Mouse (Mus musculus) erythroblast, embryonic 14.5 days (primary cell): ENCODE measurements around the gene Umps.

ENCODE experiments used
- GATA1 ChIP-seq: IDR thresholded peaks from 2 replicates; pipeline ENCODE4 v1.6.1; 2012; ENCODE audit warnings: low read length, inconsistent platforms, mixed read lengths
- TAL1 ChIP-seq: IDR thresholded peaks from 3 replicates; pipeline ENCODE4 v1.6.1; 2012; ENCODE audit warnings: low read length, inconsistent platforms, mixed read lengths

DNA sequence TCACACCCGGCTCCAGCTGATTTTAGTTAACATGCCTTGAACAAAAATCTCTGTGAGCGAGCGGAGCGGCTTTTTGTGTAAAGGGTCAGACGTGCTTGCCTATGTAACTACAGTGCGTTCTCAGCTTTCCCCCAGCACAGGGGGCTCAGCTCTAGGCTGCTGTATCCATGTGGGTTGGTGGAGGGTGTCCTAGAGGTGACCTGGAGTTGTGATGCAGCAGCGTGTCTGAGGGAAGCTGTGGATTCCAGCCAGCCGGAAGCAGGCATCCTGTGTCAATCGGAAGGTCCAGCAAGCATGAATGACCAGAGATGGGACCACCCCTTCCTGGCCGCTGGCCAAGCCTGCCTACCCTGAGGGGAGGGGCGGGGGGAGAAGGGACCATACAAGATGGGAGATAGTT is 24.5 kb downstream of the Umps start:
- no peak for TF ChIP-seq GATA1
- TF ChIP-seq TAL1, result no peak
